Mouse (Mus musculus) left cerebral cortex, postnatal 10 days (tissue): ENCODE results near the gene 1700011L22Rik. TPM values are rescaled to one million over a fixed set of nuclear protein-coding genes. Genes with fewer than 3 reads are reported as not detected.

Experiments used
- DNase-seq, 2 experiments: peaks; one replicate each; pipeline ENCODE4 v3.0.0; 2021 to 2022; ENCODE audit warnings: low spot score in 2 of 2, mixed read lengths in 1 of 2; ENCODE audit errors: extremely low spot score in 1 of 2
- intact Hi-C: fragments of 180-260 bp; cut with DNase I; formaldehyde crosslinking; loops from one replicate; pipeline ENCODE4 v1.15.1; 2025
- total RNA-seq, 2 experiments: library from RNA; stranded (reverse); gene quantifications; 2 replicates each; pipeline ENCODE4 v1.2.3; 2021

Gene 1700011L22Rik
- total RNA-seq, 2 experiments from 2014 or later = not detected

- intact Hi-C loops = no loop called here
- no peak for DNase-seq
Measured at GRCm38 (mm10) chr8:79201446-79202147, 46.8 kb downstream of the 1700011L22Rik start.

DNA sequence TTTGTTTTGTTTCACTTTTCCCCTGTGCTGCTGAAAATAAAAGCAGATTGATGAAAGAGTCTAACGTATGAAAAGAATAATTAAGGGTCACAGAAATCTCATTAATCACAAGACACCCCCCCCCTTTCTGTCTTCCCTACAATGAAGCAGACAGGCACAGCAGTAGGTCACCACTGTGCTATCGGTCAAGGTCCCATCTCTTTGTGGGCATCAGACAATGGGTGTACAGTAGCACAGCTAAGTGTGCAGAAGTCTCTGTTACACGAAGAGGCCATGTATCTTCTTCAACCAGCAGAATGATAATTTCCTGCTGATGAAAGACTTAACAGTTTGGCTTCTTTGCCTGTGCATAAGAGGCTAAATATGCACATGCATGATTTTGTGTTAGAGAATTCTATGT lies 49.7 kb downstream of the 1700011L22Rik start:
- intact Hi-C loops = no loop called here
- no peak for DNase-seq

DNA sequence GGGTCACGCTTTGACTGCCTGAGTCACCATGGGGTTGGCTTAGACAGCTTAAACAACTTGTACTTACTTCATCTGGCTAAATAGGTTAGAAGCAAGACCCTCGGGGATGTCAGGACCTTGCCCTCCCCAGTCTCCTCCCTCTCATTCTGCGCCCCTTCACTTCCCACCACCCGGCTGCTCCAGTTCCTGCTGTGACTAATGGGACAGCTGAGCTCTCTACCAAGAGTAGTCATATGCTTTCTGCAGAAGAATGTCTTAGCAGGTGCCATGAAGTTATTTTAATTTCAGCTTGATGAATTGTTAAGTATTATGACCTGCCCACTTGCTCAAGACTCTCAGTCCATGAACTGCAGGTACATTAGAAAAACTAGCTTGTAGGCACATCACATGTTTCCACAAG lies 51.9 kb downstream of the 1700011L22Rik start:
- intact Hi-C loops = no loop called here
- no peak for DNase-seq

DNA sequence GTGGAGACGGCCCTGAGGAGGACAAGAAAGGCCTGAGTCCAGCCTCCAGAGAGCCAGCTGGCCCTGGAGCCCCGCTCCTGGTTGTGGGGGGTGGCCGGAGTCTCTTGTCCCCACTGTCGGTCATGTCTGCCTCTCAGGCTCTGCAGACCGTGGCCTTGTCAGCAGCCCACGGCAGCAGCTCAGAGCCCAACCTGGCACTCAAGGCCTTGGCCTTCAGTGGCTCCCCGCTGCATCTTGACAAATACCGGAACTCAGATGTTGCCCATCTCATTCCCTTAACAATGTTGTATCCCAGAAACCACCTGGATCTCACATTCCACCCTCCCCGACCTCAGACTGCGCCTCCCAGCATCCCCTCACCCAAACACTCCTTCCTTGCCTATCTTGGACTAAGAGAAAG lies 58.3 kb downstream of the 1700011L22Rik start:
- DNase-seq = no peak
- intact Hi-C loops = no loop called here

DNA sequence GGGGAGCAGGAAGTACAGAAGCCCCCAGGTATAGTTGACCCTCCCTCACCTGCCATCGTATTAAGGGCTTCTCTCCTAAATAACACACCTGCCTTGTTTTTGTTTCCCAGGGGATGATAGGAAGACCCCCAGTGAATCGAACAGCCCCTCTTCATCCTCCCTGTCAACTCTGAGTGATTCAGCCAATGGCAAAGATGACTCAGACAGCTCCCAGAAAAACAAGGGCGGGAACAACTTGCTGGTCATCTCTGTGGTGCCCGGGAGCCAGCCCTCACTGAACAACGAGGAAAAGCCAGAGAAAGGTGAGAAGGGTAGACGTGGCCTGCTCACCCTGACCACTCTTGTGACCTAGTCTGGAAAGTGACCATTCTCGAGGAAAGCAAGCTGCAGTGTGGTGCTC lies 62.9 kb downstream of the 1700011L22Rik start:
- DNase-seq = no peak
- intact Hi-C loops = no loop called here

DNA sequence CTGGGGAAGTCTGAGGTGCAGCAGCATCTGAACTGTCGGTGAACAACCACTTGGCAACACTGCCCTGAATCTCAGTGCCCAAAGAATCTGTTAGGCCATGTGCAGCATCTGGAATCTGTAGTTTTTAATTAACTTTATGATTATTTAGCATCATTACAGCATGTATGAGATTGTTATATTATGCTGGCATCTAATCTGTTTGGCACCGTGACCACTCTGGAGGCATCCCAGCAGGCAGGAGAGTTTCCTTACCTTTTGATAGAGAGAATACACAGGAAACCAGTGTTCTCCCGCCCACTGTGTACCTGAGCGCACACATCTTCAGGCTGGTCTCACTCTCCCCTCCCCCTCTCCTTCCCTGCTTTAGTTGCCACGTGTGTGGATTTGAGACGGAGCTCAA lies 68.7 kb downstream of the 1700011L22Rik start:
- intact Hi-C loops = no loop called here
- DNase-seq = no peak

DNA sequence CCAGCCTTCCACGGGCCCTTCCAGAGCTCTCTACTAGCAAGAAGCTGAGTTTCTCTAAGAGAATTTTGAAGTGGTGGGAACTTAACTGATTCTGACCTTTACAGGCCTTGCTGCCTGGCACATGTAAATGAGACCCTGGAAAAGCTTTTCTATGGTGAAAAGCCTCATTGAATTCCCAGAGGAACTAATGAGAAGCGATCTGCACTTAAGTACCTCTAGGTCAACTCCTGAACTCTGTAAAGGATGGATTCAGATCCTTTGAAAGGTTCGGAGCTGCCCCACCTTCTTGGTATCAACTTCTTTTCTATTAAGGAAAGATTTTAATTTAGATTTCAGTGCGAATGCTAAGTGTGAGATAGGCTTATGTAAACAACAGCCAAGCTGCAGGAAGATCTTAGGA lies 72.4 kb downstream of the 1700011L22Rik start:
- no peak for DNase-seq
- intact Hi-C loops = no loop called here

DNA sequence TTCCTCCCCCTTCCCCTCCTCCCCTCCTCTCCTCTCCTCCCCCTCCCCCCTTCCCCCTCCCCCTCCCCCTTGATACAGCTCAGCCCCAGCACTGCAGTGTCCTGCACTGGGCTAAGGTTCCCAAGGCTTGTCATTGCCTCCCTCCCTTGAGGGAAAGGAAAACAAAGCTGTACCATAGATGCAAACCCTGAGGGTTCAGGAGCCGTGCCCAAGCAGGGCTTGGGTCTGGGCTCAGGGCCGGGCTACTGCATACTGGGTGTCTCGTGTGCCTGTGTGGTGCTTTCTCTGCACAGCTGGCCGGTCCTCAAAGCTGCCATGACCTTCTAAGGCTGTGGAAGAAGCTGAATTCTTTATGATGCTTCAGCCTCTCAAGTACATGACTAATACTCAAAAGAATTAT lies 74.8 kb downstream of the 1700011L22Rik start:
- intact Hi-C loops = no loop called here
- no peak for DNase-seq

GRCm38 (mm10) chr8:79165276-79165675 lies 83.1 kb downstream of the 1700011L22Rik start:
- intact Hi-C loops = no loop called here

DNA sequence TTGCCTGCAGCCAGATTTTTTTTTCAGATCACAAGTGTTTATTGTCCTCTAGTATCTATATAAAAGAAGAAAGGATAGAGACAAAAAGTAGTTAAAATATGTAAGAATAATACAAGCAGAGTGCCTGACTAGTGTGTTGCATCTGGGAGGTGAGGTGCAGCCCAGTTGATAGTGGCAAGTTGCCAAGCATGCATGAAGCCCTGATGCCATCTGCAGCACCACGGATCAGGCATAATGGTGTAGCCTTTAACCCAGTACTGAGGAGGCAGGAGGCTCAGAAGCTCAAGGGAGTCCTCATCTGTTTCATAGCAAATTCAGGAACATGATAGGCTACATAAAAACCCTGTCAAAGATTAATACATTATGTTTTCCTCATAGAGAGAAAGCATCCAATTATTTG lies 84.0 kb downstream of the 1700011L22Rik start:
- intact Hi-C loops = no loop called here

More at GRCm38 (mm10) chr8:79165276-79165675, 83.1 kb downstream of the 1700011L22Rik start:
- no peak for DNase-seq

GRCm38 (mm10) chr8:79162533-79163308 lies 85.6 kb downstream of the 1700011L22Rik start:
- peak in 1 of 2 experiments; percentile 80 for DNase-seq
- intact Hi-C loops = no loop called here

More for the DNA sequence above, 84.0 kb downstream of the 1700011L22Rik start:
- DNase-seq = no peak

DNA sequence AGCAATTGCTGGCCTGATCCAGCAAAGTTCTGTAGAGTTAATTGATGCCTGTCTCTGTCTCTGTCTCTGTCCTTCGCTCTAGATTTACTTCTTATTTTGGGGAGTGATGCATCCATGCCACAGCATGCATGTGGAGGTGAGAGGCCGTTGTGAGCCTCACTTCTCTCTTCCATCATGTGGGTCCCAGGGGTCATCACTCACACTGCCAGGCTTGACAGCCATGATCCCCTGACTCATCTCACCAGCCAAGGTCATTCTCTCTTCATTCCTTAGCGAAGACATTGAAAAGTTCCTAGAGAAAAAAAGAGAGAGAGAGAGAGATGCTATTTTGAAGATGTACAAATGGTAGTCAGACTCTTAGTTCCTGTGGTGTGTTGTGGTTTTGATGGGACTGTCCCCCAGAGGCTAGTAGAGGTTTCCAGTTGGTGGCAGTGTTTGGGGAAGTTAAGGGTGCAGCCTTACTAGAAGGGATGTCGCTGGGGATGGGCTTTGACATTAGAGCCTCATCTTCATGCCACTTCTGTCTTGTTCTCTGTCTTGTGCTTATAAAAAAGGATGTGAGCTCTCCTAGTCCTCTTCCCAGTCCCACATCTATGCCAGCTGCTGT lies 87.1 kb downstream of the 1700011L22Rik start:
- intact Hi-C loops = no loop called here
- no peak for DNase-seq

Other genes starting within 250 kb of the 1700011L22Rik start
- 10 to 100 TPM; 27.9 to 32.1 TPM for gene Zfp827, start 220.1 kb downstream of the 1700011L22Rik start, total RNA-seq
- gene Mmaa, start 46.4 kb upstream of the 1700011L22Rik start, total RNA-seq = 10 to 100 TPM; 17.1 to 18.3 TPM
- gene Smad1, start 150.9 kb upstream of the 1700011L22Rik start, total RNA-seq = 10 to 100 TPM; 37.5 TPM